Mouse (Mus musculus): ENCODE measurements around the gene Nutm2.
"Not testable (repeated sequence)": the region's sequence is repeated elsewhere in the genome, so short reads cannot be mapped to it uniquely, and the experiment has no call there.

Nutm2 gene

DNA sequence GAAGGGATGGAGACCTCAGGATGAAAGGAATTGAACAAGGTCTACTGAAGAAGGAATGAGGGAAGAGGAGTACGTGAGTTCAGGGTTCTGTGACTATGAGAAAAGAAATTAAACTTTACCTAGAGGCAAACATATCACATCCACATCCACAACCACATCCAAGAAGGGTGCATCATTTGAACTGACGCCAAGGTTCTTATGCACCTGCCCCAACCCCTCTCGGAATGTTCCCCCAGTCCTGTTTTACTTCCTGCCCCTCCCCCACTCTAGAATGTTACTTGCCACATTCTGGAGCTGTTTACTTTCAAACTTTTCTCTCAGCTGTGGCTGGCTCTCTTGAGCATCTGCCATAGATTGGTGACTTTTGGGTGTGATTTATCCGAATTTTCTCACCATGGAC, at the start of gene Nutm2:
Nutm2 (plus strand) TSS at position 301 of the 400 bp plus-strand sequence.
- DNase-seq, result no peak

- DNase-seq, result peak; percentile 79
These were observed 49.5 kb upstream of the Nutm2 start, which contains the start of gene Fbxw17 for GRCm38 (mm10) chr13:50417389-50418183. Fbxw17 (plus strand) TSS chr13:50417864.

DNA sequence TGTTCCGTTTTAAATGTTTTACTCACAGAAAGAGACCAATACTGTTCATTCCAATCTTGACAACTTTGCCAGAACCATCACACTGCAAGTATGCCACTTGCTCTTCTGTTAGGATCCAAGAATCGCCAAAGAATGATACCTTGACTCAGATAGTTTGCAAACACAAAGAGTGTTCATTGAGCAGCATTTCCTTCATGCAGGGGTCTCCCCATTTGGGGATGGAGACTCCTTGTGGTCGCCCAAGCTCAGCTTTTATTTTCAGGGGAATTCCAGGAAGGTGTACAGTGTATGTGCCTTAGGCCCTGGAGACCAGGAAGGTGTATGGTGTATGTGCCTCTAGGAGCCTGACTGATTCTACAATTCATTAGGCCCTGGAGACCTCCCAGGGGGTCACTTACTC, 48.7 kb upstream of the Nutm2 start:
- DNase-seq, result no peak

- no peak for DNase-seq
These were observed 43.4 kb upstream of the Nutm2 start for GRCm38 (mm10) chr13:50423625-50424209.

DNA sequence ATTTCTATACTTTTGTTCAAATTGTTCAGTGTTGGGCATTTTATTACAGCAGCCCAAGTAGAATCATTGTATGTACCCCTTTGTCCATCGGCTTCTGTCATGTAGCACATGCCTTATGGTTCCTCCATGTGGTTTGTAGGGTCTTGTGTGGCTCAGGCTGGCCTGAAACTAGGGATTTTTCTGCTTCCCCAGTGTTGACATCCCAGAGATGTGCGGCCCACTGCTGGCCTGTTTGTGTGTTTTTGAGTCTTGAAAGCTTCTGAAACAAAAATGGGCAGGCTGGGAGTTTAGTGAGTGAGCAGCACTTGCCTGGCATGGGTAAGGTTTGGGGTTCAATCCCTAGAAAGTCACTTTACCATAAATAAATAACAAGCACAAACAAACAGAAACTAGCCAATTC, 42.6 kb upstream of the Nutm2 start:
- DNase-seq, result no peak

GRCm38 (mm10) chr13:50426686-50427085, 40.4 kb upstream of the Nutm2 start:
- no peak for DNase-seq

DNA sequence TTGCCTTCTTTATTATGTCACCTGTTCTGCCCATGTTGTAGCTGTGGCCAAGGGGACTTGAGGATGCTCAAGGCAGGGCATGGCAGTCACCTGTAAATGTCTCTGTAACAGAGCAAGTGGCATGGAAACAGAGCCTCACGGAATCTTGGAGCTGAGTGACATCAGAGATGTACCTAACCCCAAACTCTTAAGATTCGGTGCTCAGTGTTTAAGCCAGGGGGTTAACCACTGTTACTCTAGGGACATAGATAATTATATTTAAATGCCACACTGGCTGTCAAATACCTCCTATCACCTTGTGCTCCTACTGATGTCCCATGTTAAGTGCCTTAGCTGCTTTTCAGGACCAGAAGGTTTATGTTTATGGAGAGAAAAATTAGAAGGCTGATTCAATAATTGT, 23.3 kb upstream of the Nutm2 start, which contains the start of gene Gm47429:
Gm47429 (minus strand) TSS at position 101 of the 400 bp plus-strand sequence.
- DNase-seq, result no peak

DNA sequence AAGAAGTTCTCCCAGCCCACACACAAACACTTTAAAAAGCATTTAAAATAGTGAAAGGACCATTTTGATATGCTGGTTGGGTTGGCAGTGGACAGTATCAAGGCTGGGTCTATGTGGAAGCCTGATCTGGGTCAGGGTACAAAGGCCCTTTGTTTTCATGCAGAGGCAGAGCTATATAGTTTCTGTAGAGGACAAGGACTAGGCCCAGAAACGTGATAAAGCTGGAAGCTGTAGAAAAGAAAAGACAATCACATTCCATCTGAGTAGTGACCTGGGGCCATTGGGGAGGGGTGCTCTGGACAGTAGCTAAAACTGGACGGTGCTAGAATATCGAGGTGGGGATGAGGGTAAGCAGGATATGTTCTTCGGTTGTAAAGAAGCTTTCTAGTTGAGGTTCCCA, 21.8 kb upstream of the Nutm2 start:
- DNase-seq, result no peak

DNA sequence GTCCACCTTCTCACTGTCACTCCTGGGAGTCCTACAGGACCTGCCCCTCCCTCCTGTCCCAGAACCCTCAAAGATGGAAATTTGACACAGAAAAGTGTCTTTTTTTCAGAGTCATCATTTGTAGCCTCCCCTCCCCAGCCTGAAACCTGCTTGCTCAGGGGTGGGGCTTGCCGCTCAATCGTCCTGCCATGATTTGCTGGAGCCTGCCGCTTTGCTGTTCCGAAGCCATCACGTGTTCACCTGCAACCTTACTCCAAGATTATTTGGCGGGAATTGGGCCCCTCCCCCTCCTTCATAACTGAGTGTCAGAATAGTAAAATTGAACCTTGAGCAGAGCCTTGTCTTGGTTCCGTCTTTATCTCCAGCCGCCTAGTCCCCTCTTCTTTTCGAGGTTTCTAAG, 14.8 kb upstream of the Nutm2 start:
- DNase-seq, result not testable (repeated sequence)

DNA sequence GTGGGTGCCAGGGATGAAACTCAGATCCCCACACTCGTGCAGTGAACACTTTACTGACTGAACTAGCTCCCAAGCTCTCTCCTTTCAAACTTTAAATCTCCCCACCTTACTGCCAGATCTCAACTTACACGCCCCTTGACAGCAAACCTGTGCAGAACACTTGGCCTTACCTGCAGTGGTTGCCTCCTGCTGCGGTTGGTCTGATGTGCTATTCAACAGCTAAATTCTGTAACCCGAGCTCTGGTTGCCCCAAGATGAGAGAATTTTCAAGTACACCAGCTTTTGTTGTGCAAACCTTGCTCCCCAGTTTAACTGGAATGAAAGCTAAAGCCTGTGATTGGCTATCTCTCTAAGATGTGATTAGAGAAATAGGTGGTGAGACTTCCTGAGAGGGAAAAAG, 13.7 kb upstream of the Nutm2 start:
- DNase-seq, result no peak

GRCm38 (mm10) chr13:50460433-50460832, 6.7 kb upstream of the Nutm2 start:
- DNase-seq, result not testable (repeated sequence)

GRCm38 (mm10) chr13:50464621-50465562, 2.2 kb upstream of the Nutm2 start:
- no peak for DNase-seq

DNA sequence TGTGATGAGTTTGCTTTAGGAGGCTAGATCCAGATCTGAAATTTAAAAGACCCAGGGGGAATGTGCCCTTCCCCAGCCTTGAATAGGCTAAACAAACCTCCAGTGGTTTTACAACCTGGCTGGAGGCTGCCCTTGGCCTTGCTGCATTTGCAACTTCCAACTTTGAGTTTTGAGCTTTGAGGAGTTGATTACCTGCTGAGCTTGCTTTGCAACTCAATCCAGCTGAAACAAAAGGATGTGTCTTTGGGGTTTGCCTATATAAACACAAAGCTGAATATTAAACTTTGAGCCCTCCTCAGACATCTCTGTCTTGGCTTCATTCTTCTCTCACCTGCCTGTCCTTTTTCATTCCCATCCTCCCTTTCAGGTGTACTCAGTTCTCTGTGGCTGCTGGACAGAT, 21.4 kb downstream of the Nutm2 start:
- not testable (repeated sequence) for DNase-seq

DNA sequence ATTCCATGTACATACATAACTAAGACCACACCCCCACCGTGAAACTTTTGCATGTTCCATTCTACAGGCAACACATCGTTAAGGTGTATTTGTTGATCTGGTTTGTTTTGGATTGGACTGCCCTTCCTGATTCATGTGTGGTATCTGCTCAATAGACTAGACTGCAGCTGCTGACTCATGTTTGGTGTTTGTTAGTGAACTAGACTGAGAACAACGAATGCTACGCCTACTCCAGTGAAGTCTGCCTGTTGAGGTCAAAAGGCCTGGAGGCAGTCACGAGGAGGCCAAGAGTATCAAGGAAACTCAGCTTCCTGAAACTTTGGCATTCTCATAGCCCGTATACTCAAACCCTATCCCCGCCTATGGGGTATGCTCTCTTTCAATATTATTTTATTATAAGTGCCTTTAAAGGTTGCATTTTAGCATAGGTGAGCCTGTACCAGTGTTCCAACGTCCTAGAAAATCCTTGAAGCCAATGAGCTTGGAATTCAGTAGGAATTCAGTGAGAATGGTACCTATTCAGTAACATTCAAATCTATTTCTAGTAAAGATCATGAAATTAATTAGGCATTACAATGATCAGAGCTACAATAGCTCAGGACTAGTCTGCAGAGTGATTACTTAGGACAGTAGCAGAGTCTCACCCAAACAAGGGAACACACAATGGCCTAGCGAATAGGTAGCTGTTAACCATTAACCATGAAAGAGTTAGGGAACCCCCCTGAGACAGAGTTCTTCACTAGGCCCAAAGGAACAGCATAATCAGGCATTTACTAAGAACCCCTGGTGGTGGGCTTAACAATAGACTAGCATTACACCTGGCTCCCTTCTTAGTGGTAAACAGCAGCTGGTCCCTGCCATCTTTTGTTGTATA, 43.6 kb downstream of the Nutm2 start:
- not testable (repeated sequence) for DNase-seq

Data from lung, adult 18-20 months (tissue).